Mouse (Mus musculus) embryo, embryonic 10 days (tissue): ENCODE results near the gene Slc38a10.

ENCODE experiments used
- DNase-seq: peaks from one replicate; pipeline ENCODE4 v3.0.0-alpha.2; 2015; ENCODE audit warnings: low spot score

The Slc38a10 gene

GRCm38 (mm10) chr11:120175948-120176347 lies 24.8 kb upstream of the Slc38a10 start:
- no peak for DNase-seq

- DNase-seq, result no peak
Measured at GRCm38 (mm10) chr11:120173213-120173612, 22.1 kb upstream of the Slc38a10 start.

GRCm38 (mm10) chr11:120171168-120171567 lies 20.0 kb upstream of the Slc38a10 start:
- peak; percentile 63 for DNase-seq

- peak; percentile 93 for DNase-seq
Measured at GRCm38 (mm10) chr11:120169208-120169992, 18.3 kb upstream of the Slc38a10 start.

- DNase-seq, result no peak
Measured at GRCm38 (mm10) chr11:120168516-120168915, 17.4 kb upstream of the Slc38a10 start.

GRCm38 (mm10) chr11:120167921-120168356 lies 16.8 kb upstream of the Slc38a10 start:
- no peak for DNase-seq

- no peak for DNase-seq
Measured at GRCm38 (mm10) chr11:120167059-120167458, 15.9 kb upstream of the Slc38a10 start.

GRCm38 (mm10) chr11:120164471-120165261 lies 13.5 kb upstream of the Slc38a10 start:
- DNase-seq, result peak; percentile 38

- peak; percentile 16 for DNase-seq
Measured at GRCm38 (mm10) chr11:120164028-120164427, 12.9 kb upstream of the Slc38a10 start.

- peak; percentile 54 for DNase-seq
Measured at GRCm38 (mm10) chr11:120163207-120163606, 12.1 kb upstream of the Slc38a10 start.

- DNase-seq, result no peak
Measured at GRCm38 (mm10) chr11:120161245-120161644, 10.1 kb upstream of the Slc38a10 start.

- DNase-seq, result peak; percentile 65
Measured at GRCm38 (mm10) chr11:120160478-120160877, 9.3 kb upstream of the Slc38a10 start.

- no peak for DNase-seq
Measured at GRCm38 (mm10) chr11:120159653-120160052, 8.5 kb upstream of the Slc38a10 start.

GRCm38 (mm10) chr11:120158828-120159227 lies 7.7 kb upstream of the Slc38a10 start:
- no peak for DNase-seq

- DNase-seq, result peak; percentile 68
Measured at GRCm38 (mm10) chr11:120150440-120151112, 570 bp downstream of the Slc38a10 start.

GRCm38 (mm10) chr11:120149510-120150200 lies 1.5 kb downstream of the Slc38a10 start:
- peak; percentile 34 for DNase-seq

- DNase-seq, result no peak
Measured at GRCm38 (mm10) chr11:120148201-120148855, 2.8 kb downstream of the Slc38a10 start.

- DNase-seq, result no peak
Measured at GRCm38 (mm10) chr11:120143708-120144497, 7.2 kb downstream of the Slc38a10 start.

- DNase-seq, result peak; percentile 20
Measured at GRCm38 (mm10) chr11:120142601-120143051, 8.5 kb downstream of the Slc38a10 start.

- no peak for DNase-seq
Measured at GRCm38 (mm10) chr11:120140255-120140654, 10.9 kb downstream of the Slc38a10 start.
